Mouse (Mus musculus): ENCODE measurements at regions not wholly inside any gene's neighbourhood (a gene's known extent, or its start where the extent isn't known, plus 50 kb on each side); places are given as distances from the start of the nearest gene placed in this dataset.

DNA sequence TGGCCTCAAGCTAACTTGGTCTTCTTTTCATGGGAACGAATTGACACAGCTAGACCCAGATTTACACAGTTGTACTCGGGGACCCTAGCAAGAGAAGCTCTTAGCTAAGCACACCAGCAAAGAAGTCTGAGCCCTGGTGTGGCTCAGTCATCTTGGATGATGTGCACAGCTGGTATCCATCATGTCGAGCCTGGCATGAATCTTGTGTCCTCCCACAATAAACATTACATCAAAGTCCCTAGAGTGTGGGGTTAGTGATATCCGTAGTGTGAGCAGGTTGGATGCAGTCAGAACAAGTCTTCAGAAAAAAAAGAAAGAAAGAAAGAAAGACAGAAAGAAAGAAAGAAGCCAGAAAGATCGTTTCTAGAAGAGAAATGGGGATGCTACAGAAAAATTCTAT lies 52.1 kb upstream of the Hmcn1 start:
- Histone ChIP-seq H3K4me3 (no peak overlapping the region), H3K9me3 (replicated peaks) (no peaks in the 10 kb centered on the region), H3K9ac (no peak overlapping the region), H3K4me1 (peaks cover 3% of the 10 kb centered on the region; the same call in 1 of the 2 replicates), H3K36me3 (no peaks in the 10 kb centered on the region), H3K27ac (no peak overlapping the region), H3K27me3 (no peaks in the 10 kb centered on the region; the same call in 1 of the 2 replicates), H3K4me2 (replicated peaks) (no peak overlapping the region)
- no peak for ATAC-seq (ENCODE audit: low FRiP score)
- 67% methylated on average over 5 of the region's 5 CpGs for WGBS

DNA sequence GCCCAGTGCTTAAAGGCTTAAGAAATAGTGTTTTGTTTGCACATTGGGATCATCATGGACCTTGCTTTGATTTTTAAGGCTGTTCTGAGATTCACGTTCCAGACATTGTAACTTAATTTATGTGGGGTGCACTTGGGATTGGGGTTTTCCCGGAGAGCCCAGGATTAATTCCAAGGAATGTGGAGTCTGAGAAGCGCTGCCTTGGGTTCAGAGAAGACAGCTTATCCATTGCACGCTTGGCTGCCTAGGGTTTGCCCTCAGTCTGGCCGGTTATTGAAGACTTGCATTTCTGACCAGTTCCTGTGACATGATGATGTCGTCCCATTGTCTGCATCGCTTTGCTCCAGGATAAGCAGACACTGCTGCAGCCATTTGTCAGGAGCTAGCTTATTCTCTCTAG lies 53.4 kb upstream of the Hmcn1 start:
- Histone ChIP-seq H3K9ac (no peak overlapping the region), H3K27me3 (no peaks in the 10 kb centered on the region; the same call in 1 of the 2 replicates), H3K4me2 (replicated peaks) (no peak overlapping the region), H3K4me3 (no peak overlapping the region), H3K9me3 (replicated peaks) (no peaks in the 10 kb centered on the region), H3K36me3 (no peaks in the 10 kb centered on the region), H3K4me1 (peaks cover 3% of the 10 kb centered on the region; the same call in 1 of the 2 replicates), H3K27ac (no peak overlapping the region)
- ATAC-seq (ENCODE audit: low FRiP score): 0 out of 2 replicates have a peak, but pooled peaks have one; percentile 54
- 29% methylated on average over 7 of the region's 7 CpGs for WGBS

DNA sequence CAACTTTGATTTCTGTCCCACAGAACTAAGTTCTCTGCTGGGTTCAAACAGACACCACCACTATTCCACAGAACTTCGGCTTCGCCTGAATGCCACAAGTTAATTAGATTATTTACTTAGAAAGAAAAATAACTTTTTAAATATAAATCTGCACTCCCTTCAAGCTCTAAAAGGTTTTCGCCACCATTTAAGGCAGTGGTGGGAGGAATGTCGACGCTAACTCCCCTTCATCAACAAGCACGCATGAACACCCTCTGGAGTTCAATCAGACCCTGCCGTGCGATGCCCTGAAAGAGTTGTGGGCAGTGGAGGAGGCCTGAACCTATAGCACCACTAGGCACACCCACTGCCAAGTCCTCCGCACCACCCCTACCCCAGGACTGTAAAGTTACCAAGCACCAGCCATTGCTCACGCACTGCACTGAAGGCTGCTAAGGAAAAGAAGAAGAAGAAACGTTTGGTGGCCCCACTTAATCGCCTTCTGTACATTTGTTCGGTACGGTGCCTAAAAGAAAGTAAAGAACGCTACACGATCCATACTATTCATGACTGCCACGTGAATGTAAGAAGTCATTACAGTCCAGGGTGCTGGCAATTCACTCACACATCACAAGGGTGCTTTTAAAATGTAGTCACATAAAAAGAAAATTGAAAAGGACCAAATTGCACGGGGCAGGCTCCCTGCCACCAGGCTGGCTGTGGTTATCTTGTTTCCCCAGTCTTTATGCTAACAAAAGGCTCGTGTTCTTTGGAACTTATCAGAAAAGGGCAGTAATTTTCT lies 56.7 kb upstream of the Hmcn1 start:
- H3K36me3 ChIP-seq: no peaks in the 10 kb centered on the region
- no peak overlapping the region for H3K4me2 ChIP-seq (replicated peaks)
- H3K9ac ChIP-seq: no peak overlapping the region
- no peaks in the 10 kb centered on the region; the same call in 1 of the 2 replicates for H3K27me3 ChIP-seq
- no peak overlapping the region for H3K4me3 ChIP-seq
- H3K27ac ChIP-seq: no peak overlapping the region
- 85% methylated on average over 19 of the region's 19 CpGs for WGBS
- ATAC-seq (ENCODE audit: low FRiP score): no peak
- peaks cover 3% of the 10 kb centered on the region; the same call in 1 of the 2 replicates for H3K4me1 ChIP-seq
- H3K9me3 ChIP-seq (replicated peaks): no peaks in the 10 kb centered on the region

DNA sequence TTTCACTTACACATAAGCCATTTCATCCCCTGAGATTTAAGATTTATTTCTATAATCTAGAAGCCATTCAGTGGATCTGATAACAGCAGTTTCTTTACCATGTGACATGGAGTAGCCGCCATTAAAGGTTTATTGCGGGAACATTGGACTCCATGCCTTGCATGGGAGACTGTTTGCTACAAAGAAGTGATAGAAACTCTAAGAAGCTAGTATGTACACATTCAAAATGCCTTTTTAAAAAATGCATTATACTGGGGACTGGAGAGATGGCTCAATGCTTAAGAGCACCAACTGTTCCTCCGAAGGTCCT lies 57.2 kb upstream of the Hmcn1 start:
- ATAC-seq (ENCODE audit: low FRiP score): no peak
- WGBS: 91% methylated on average over 3 of the region's 3 CpGs
- Histone ChIP-seq H3K27ac (no peak overlapping the region), H3K36me3 (no peaks in the 10 kb centered on the region), H3K4me2 (replicated peaks) (no peak overlapping the region), H3K9me3 (replicated peaks) (no peaks in the 10 kb centered on the region), H3K4me3 (no peak overlapping the region), H3K9ac (no peak overlapping the region), H3K27me3 (no peaks in the 10 kb centered on the region; the same call in 1 of the 2 replicates), H3K4me1 (peaks cover 3% of the 10 kb centered on the region; the same call in 1 of the 2 replicates)

DNA sequence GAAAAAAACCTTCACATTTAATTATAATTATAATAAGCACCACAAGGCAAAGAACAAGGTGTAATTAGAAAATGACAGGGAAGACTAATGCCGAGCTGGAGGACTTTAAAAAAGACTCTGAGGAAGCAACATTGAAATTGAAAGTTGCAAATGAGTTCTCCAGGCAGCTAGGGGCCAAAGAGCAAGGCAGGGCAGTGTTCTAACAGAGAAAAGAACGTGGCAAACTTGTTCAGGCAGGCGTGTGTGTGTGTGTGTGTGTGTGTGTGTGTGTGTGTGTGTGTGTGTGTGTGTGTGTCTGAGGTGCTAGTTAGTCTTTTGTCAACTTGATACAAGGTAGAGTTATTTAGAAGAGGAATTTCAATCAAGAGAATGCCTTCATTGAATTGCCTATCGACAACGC lies 60.0 kb upstream of the Hmcn1 start:
- Histone ChIP-seq H3K4me3 (no peak overlapping the region), H3K9me3 (replicated peaks) (no peaks in the 10 kb centered on the region), H3K4me1 (no peaks in the 10 kb centered on the region), H3K27me3 (no peaks in the 10 kb centered on the region), H3K36me3 (no peaks in the 10 kb centered on the region), H3K9ac (no peak overlapping the region), H3K4me2 (replicated peaks) (no peak overlapping the region), H3K27ac (no peak overlapping the region)
- no peak for ATAC-seq (ENCODE audit: low FRiP score)
- WGBS: 50% methylated on average over 5 of the region's 5 CpGs

DNA sequence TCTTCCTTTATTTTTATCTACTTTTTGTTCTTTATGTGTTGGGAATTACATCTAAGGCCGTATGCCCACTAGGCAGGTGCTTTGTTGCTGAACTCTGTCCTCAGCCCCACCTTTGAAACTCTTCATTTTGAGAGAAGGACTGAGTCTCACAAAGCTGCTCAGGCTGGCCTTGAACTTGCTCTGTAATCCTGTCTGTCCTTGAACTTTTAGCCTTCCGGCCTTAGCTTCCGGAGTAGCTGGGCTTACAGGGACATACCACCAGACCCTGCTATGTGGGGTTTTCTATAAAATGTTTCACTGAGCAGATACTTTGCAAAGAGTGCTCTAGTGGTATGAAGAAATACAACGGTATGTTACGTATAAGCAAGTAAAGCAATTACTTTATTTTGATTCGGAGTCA lies 62.2 kb upstream of the Hmcn1 start:
- no peaks in the 10 kb centered on the region for H3K9me3 ChIP-seq (replicated peaks)
- H3K27me3 ChIP-seq: no peaks in the 10 kb centered on the region
- H3K9ac ChIP-seq: no peak overlapping the region
- 93% methylated on average over 6 of the region's 6 CpGs for WGBS
- no peaks in the 10 kb centered on the region for H3K4me1 ChIP-seq
- H3K27ac ChIP-seq: no peak overlapping the region
- H3K4me3 ChIP-seq: no peak overlapping the region
- H3K4me2 ChIP-seq (replicated peaks): no peak overlapping the region
- ATAC-seq (ENCODE audit: low FRiP score): no peak
- no peaks in the 10 kb centered on the region for H3K36me3 ChIP-seq

DNA sequence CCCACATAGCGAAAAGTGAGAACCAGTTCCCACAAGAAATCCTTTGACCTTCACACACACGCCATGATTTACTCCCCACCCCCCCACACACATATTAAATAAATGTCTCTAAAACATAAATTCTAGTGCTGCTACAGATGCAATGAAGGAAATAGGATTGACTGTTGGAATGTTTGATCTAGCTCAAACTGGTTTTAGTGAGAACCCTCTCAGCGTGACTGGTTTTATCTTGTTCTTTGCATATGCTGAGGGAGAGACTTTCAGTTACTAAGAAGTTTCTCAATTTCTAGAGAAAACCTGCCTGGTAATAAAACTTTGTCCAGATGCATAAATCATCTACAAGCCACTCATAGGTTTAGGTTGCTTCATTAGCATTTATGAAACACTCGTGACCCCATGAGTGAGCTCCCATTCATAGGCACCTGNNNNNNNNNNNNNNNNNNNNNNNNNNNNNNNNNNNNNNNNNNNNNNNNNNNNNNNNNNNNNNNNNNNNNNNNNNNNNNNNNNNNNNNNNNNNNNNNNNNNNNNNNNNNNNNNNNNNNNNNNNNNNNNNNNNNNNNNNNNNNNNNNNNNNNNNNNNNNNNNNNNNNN lies 66.4 kb upstream of the Hmcn1 start:
- Histone ChIP-seq H3K27me3 (no peaks in the 10 kb centered on the region), H3K36me3 (no peaks in the 10 kb centered on the region), H3K4me2 (replicated peaks) (no peak overlapping the region), H3K4me3 (no peak overlapping the region), H3K27ac (no peak overlapping the region), H3K9me3 (replicated peaks) (no peaks in the 10 kb centered on the region), H3K9ac (no peak overlapping the region), H3K4me1 (peaks cover 8% of the 10 kb centered on the region)
- 93% methylated on average over 4 of the region's 4 CpGs for WGBS
- no peak for ATAC-seq (ENCODE audit: low FRiP score)

DNA sequence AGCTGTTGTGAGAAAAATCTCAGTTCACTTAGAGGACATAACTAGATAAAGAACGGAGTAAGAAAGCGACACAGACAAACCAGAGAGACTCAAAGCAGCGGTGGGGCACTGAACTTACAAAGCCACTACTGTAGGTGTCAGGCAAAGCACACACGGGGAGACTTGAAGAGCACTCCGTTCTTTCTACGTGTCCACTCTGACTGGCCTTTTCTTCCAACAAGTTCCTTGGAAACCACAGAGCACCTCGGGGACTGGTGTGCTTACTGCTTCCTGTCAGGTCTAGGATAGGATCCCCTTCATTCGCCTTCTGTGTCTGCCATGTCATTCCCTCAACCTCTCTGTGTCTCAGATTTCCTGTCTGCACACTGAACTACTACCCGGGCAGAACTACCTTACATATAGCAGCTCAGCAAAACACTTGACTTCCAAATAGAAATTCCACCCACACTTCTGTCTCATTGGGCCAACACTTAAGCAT lies 71.9 kb upstream of the Hmcn1 start:
- Histone ChIP-seq H3K27ac (no peak overlapping the region), H3K27me3 (no peaks in the 10 kb centered on the region), H3K4me1 (peaks cover 11% of the 10 kb centered on the region), H3K4me2 (replicated peaks) (no peak overlapping the region), H3K9ac (no peak overlapping the region), H3K9me3 (replicated peaks) (no peaks in the 10 kb centered on the region), H3K36me3 (no peaks in the 10 kb centered on the region), H3K4me3 (no peak overlapping the region)
- WGBS: 70% methylated on average over 9 of the region's 9 CpGs
- ATAC-seq (ENCODE audit: low FRiP score): no peak

DNA sequence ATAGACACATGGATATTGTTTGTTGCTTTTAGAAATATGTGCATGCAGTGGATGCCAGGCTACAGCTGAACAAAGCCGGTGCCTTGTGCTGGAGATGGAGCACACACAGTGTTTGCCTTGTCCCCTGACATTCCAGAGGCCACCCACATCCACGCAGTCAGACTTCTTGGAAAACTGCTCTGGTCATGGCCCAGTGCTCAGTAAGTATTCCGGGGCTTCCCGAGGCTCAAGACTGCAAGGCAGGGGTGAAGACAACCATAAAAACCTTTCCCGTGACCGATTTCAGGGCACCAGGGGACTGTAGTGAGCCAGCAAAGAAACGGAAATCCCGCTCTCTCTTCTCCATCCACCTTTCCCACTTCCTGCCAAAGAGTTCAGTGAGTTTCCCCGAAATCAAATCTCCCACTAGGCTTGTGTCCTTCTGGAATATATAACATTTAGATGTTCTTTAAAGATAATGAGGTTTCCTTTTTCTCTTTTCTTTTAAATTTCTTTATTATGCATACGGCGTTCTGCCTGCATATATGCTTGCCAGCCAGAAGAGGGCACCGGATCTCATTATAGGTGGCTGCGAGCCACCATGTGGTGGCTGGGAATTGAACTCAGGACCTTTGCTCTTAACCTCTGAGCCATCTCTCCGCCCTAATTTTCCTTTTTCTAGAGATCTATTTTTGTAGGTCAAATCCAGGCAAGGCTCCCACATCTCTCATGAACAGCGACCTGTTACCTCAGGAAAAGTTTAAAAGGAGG lies 73.3 kb upstream of the Hmcn1 start:
- Histone ChIP-seq H3K4me1 (peaks cover 11% of the 10 kb centered on the region), H3K4me3 (no peak overlapping the region), H3K9ac (no peak overlapping the region), H3K9me3 (replicated peaks) (no peaks in the 10 kb centered on the region), H3K27ac (no peak overlapping the region), H3K4me2 (replicated peaks) (no peak overlapping the region), H3K27me3 (no peaks in the 10 kb centered on the region), H3K36me3 (no peaks in the 10 kb centered on the region)
- peak; percentile 43; the same call in 1 of the 2 replicates for ATAC-seq (ENCODE audit: low FRiP score)
- WGBS: 61% methylated on average over 15 of the region's 15 CpGs

DNA sequence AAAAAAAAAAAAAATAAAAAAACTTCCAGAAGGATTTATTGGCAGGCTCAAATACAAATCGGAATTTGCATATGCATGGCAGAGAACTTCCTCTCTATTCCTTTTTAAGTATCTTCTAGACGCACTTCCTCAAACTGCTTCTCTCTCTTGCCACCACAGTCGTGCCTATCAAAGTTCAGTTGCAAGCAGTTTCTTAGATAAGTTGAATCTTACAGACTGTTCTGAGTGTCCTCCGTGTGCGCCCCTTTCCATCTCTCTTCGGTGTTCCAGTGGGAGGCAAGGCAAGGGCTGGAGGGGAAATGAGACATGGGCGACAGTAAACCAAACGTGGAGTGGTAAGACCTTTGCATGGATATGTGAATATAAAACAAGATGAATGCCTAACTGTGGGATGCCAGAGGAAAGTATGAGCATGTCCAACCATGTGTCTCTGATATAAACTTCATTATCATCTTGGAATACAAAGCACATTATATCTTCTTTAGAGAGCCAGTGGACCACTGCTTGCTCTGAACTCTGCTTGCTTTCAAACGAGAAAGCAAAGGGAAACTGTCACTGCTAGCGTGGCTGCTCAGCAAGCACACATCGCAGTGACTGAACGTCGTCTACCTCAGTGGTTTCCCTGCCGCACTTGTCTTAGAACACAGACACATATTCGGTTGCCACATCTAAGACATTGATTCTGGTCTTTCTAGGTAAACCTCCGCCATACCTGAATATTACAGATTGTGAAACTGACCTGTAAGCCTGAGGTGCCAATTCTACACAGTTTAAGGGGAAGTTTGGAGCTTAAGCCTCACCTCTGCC lies 81.5 kb upstream of the Hmcn1 start:
- H3K36me3 ChIP-seq: no peaks in the 10 kb centered on the region
- H3K4me1 ChIP-seq: 0 out of 2 replicates have a peak, but pooled peaks cover 3% of the 10 kb centered on the region
- H3K9me3 ChIP-seq (replicated peaks): no peaks in the 10 kb centered on the region
- no peak overlapping the region for H3K4me3 ChIP-seq
- 91% methylated on average over 16 of the region's 16 CpGs for WGBS
- no peak overlapping the region for H3K9ac ChIP-seq
- ATAC-seq (ENCODE audit: low FRiP score): no peak
- no peak overlapping the region for H3K4me2 ChIP-seq (replicated peaks)
- no peak overlapping the region for H3K27ac ChIP-seq
- no peaks in the 10 kb centered on the region for H3K27me3 ChIP-seq

DNA sequence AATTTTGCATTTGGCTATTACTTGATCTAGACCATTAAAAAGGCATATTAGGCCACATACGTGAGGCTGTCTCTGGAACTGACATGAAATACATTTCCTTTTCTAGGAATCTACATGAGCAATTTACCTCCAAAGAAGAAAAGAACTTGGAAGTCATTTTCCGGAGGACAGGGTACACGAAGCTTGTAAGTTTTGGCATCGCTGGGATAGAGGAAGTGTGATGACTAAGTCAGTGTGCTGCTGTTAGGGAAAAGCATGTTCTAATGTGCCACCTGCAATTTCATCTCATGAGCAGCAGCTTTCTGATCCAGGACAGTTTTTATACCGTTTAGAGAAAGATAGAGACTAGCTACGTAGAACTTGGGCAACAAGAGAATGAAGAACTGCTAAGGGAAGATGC lies 82.3 kb upstream of the Hmcn1 start:
- Histone ChIP-seq H3K9ac (no peak overlapping the region), H3K4me1 (0 out of 2 replicates have a peak, but pooled peaks cover 3% of the 10 kb centered on the region), H3K9me3 (replicated peaks) (no peaks in the 10 kb centered on the region), H3K36me3 (no peaks in the 10 kb centered on the region), H3K27me3 (no peaks in the 10 kb centered on the region), H3K4me3 (no peak overlapping the region), H3K4me2 (replicated peaks) (no peak overlapping the region), H3K27ac (no peak overlapping the region)
- no peak for ATAC-seq (ENCODE audit: low FRiP score)
- WGBS: 87% methylated on average over 6 of the region's 6 CpGs

All from hindbrain, embryonic 12.5 days (tissue).